Mouse (Mus musculus): Measurements from ENCODE around the gene Tulp1. TPM values are rescaled to one million over a fixed set of nuclear protein-coding genes. Genes with fewer than 3 reads are reported as not detected.

Gene Tulp1
- polyA plus RNA-seq, 1 experiment from 2014 or later: 3.5 TPM

DNA sequence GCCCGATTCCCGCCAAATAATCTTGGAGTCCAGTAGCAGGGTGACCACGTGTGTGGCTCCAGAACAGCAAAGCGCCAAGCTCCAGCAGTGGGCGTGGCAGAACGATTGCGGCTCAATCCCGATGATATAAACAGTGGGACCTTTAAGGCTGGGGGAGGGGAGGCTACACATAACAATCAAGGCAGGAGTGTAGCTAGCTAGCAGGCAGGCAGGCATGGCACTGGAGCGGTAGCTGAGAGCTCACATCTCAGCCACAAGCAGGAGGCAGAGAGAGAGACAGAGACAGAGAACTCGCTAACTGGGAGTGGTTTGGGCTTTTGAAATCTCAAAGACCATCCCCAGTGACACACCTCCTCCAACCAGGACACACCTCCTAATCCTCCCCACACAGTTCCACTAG is 59.9 kb downstream of the Tulp1 start:
- Histone ChIP-seq H3K9me3 (no peaks in the 10 kb centered on the region), H3K27ac (no peak overlapping the region), H3K36me3 (replicated peaks) (no peaks in the 10 kb centered on the region), H3K9ac (no peak overlapping the region), H3K4me3 (replicated peaks) (no peak overlapping the region), H3K4me2 (no peak overlapping the region), H3K27me3 (peaks cover 5% of the 10 kb centered on the region; the same call in 1 of the 2 replicates), H3K4me1 (peaks cover 7% of the 10 kb centered on the region)
- no peak for ATAC-seq (ENCODE audit: low FRiP score)
- WGBS: 61% methylated on average over 10 of the region's 10 CpGs

Other genes with a start within 250 kb of the Tulp1 start
- 6.9 and 7.0 TPM in 2 replicates for gene Scube3, start 223.1 kb downstream of the Tulp1 start, polyA plus RNA-seq (2016; fragmentation: Nextera tagmentation; extraction: Ambion mirVana)
- gene Zfp523, start 188.1 kb downstream of the Tulp1 start, polyA plus RNA-seq (2016; fragmentation: Nextera tagmentation; extraction: Ambion mirVana): 43.6 and 44.7 TPM in 2 replicates
- 2.8 and 4.4 TPM in 2 replicates for gene Def6, start 157.4 kb downstream of the Tulp1 start, polyA plus RNA-seq (2016; fragmentation: Nextera tagmentation; extraction: Ambion mirVana)
- 1.4 and 1.6 TPM in 2 replicates for gene Ppard, start 132.5 kb downstream of the Tulp1 start, polyA plus RNA-seq (2016; fragmentation: Nextera tagmentation; extraction: Ambion mirVana)
- gene Fance, start 51.7 kb downstream of the Tulp1 start, polyA plus RNA-seq (2016; fragmentation: Nextera tagmentation; extraction: Ambion mirVana): 25.9 and 26.0 TPM in 2 replicates
- gene Rpl10a, start 36.8 kb downstream of the Tulp1 start, polyA plus RNA-seq (2016; fragmentation: Nextera tagmentation; extraction: Ambion mirVana): 370 and 384 TPM in 2 replicates
- 4.2 and 5.1 TPM in 2 replicates for gene Tead3, start 14.4 kb downstream of the Tulp1 start, polyA plus RNA-seq (2016; fragmentation: Nextera tagmentation; extraction: Ambion mirVana)
- gene Fkbp5, start 152.3 kb upstream of the Tulp1 start, polyA plus RNA-seq (2016; fragmentation: Nextera tagmentation; extraction: Ambion mirVana): 34.9 and 37.4 TPM in 2 replicates
- not detected in 2 replicates for gene Armc12, start 165.6 kb upstream of the Tulp1 start, polyA plus RNA-seq (2016; fragmentation: Nextera tagmentation; extraction: Ambion mirVana)
- not detected in 2 replicates for gene Clpsl2, start 184.2 kb upstream of the Tulp1 start, polyA plus RNA-seq (2016; fragmentation: Nextera tagmentation; extraction: Ambion mirVana)
- gene Clps, start 195.5 kb upstream of the Tulp1 start, polyA plus RNA-seq (2016; fragmentation: Nextera tagmentation; extraction: Ambion mirVana): not detected in 2 replicates
- 1.3 and 1.5 TPM in 2 replicates for gene Lhfpl5, start 210.4 kb upstream of the Tulp1 start, polyA plus RNA-seq (2016; fragmentation: Nextera tagmentation; extraction: Ambion mirVana)

Data from forebrain, embryonic 12.5 days (tissue).